ENCODE assay signal across 7 mouse cellular contexts in the genomic region with DNA sequence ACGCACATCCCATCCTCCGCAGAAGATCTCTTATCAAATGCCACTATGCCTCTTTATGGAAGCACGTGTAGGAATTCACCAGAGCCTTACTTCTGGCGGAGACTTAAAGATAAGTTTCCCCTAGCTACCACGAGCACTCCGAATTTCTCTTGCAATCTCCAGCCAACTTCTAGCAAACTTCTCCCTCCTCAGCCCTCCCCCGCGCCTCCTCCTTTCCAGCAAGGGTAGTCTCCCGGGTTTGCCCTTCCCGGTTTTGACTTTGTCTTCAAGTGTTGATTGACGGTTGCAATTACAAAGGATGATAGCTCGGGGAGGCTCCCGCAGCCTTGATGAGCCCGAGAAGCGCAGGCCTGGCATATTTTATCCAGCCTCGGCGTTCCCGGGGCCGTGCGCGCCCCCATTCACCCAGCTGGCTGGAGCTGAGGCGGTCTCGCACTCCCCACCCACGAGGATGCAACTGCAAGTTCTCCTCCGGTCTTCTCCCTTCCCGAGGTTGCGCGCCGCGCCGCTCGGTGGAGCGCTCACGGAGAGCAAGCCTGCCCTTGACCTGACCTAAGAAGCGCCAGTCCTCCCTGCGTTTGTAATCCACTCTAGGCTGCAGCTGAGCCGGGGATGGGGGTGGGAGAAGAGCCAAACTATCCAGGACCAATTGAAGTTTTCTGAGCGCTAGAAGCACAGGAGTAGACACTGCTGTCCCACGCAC. TPM values are rescaled to one million over a fixed set of nuclear protein-coding genes. Genes with fewer than 3 reads are reported as not detected.
DNase-seq lines count a peak whose midpoint lies in the region; ATAC-seq and TF ChIP-seq lines count a peak whose summit lies in the region.

No protein-coding gene starts in this region.

- under 1% methylated on average over 39 of the region's 39 CpGs for WGBS in forebrain, embryonic 12.5 days
- WGBS in intestine, embryonic 16.5 days = 1% methylated on average over 39 of the region's 39 CpGs
- under 1% methylated on average over 39 of the region's 39 CpGs for WGBS in midbrain, embryonic 16.5 days

- H3K9me3 ChIP-seq in E14TG2a.4 (ENCODE audit: low read length) = no peaks in the 10 kb centered on the region
- H3K9me3 ChIP-seq in forebrain, embryonic 12.5 days = no peaks in the 10 kb centered on the region
- H3K9me3 ChIP-seq in intestine, embryonic 16.5 days (ENCODE audit: control insufficient read depth, low read length) = no peaks in the 10 kb centered on the region
- no peaks in the 10 kb centered on the region for H3K9me3 ChIP-seq in midbrain, embryonic 16.5 days (replicated peaks; ENCODE audit: control insufficient read depth, low read length, poor library complexity, severe bottlenecking)

- DNase-seq in 3134 (ENCODE audit: extremely low read depth, insufficient read length, low spot score) = peak; percentile 18
- no peak for DNase-seq in spleen, adult 12 weeks (ENCODE audit: low spot score)
- no peak for DNase-seq in cerebellum, postnatal 4 days (ENCODE audit: low spot score in 2 of 2)

- peaks cover 72% of the 10 kb centered on the region for H3K4me1 ChIP-seq in E14TG2a.4 (replicated peaks; ENCODE audit: low read depth, low read length)
- peaks cover 36% of the 10 kb centered on the region for H3K4me1 ChIP-seq in forebrain, embryonic 12.5 days
- H3K4me1 ChIP-seq in intestine, embryonic 16.5 days (ENCODE audit: control insufficient read depth, insufficient read depth, low read length) = peaks cover 19% of the 10 kb centered on the region
- peaks cover 23% of the 10 kb centered on the region for H3K4me1 ChIP-seq in midbrain, embryonic 16.5 days (ENCODE audit: control insufficient read depth, insufficient read depth, low read length)

- H3K36me3 ChIP-seq in E14TG2a.4 (ENCODE audit: insufficient read depth, low read length) = peaks cover 10% of the 10 kb centered on the region
- H3K36me3 ChIP-seq in forebrain, embryonic 12.5 days (replicated peaks) = no peaks in the 10 kb centered on the region
- no peaks in the 10 kb centered on the region for H3K36me3 ChIP-seq in intestine, embryonic 16.5 days (ENCODE audit: control insufficient read depth, insufficient read depth, low read length)
- H3K36me3 ChIP-seq in midbrain, embryonic 16.5 days (ENCODE audit: control insufficient read depth, insufficient read depth, low read length) = no peaks in the 10 kb centered on the region

- no peak overlapping the region for H3K27ac ChIP-seq in forebrain, embryonic 12.5 days
- H3K27ac ChIP-seq in intestine, embryonic 16.5 days (ENCODE audit: low read length) = peak overlapping the region; percentile 49
- no peak overlapping the region for H3K27ac ChIP-seq in midbrain, embryonic 16.5 days (ENCODE audit: low read length)

- H3K4me2 ChIP-seq in forebrain, embryonic 12.5 days = peak overlapping the region; percentile 57
- peak overlapping the region; percentile 75 for H3K4me2 ChIP-seq in intestine, embryonic 16.5 days (ENCODE audit: low read depth, low read length)
- H3K4me2 ChIP-seq in midbrain, embryonic 16.5 days (ENCODE audit: low read length) = peak overlapping the region; percentile 54

- no peak for TF ChIP-seq CTCF in E14TG2a.4 (conservative IDR thresholded peaks at IDR 0.05; ENCODE audit: low read length)

- H3K4me3 ChIP-seq in E14TG2a.4 (replicated peaks; ENCODE audit: low read length) = peak overlapping the region; percentile 89
- H3K4me3 ChIP-seq in forebrain, embryonic 12.5 days (replicated peaks) = peak overlapping the region; percentile 29
- H3K4me3 ChIP-seq in intestine, embryonic 16.5 days (ENCODE audit: low read length) = peak overlapping the region; percentile 52
- peak overlapping the region; percentile 28 for H3K4me3 ChIP-seq in midbrain, embryonic 16.5 days (ENCODE audit: low read depth, low read length)

- no peak overlapping the region for H3K9ac ChIP-seq in forebrain, embryonic 12.5 days
- H3K9ac ChIP-seq in intestine, embryonic 16.5 days (ENCODE audit: low read depth, low read length) = peak overlapping the region; percentile 64
- H3K9ac ChIP-seq in midbrain, embryonic 16.5 days (ENCODE audit: low read depth, low read length) = no peak overlapping the region; the same call in 1 of the 2 replicates

- peaks cover 4% of the 10 kb centered on the region; the same call in 1 of the 2 replicates for H3K27me3 ChIP-seq in E14TG2a.4 (ENCODE audit: insufficient read depth, low read length)
- peaks cover 97% of the 10 kb centered on the region for H3K27me3 ChIP-seq in forebrain, embryonic 12.5 days
- peaks cover 21% of the 10 kb centered on the region for H3K27me3 ChIP-seq in intestine, embryonic 16.5 days (replicated peaks; ENCODE audit: control insufficient read depth, insufficient read depth, low read length)
- H3K27me3 ChIP-seq in midbrain, embryonic 16.5 days (ENCODE audit: control insufficient read depth, insufficient read depth, low read depth, low read length) = peaks cover 57% of the 10 kb centered on the region

- ATAC-seq in forebrain, embryonic 12.5 days (ENCODE audit: low FRiP score) = peak; percentile 21; the same call in 1 of the 2 replicates
- no peak for ATAC-seq in intestine, embryonic 16.5 days
- no peak for ATAC-seq in midbrain, embryonic 16.5 days

RNA-seq across cellular contexts. Expression of gene Nr5a2, which starts 7.5 kb away (rescaled TPM):
- polyA plus RNA-seq in forebrain, embryonic 12.5 days (2016; fragmentation: Nextera tagmentation; extraction: Ambion mirVana) = 0.64 and 0.77 TPM in 2 replicates
- polyA plus RNA-seq in intestine, embryonic 16.5 days (2015; fragmentation: Nextera tagmentation; extraction: Ambion mirVana) = 8.4 and 9.0 TPM in 2 replicates
- 0.68 and 1.2 TPM in 2 replicates for polyA plus RNA-seq in midbrain, embryonic 16.5 days (2015; fragmentation: Nextera tagmentation; extraction: Ambion mirVana)

Comparison
In these comparisons a context has a peak if more than half of its experiments do, and no peak if none do; other contexts are left out.
1. H3K4me3 ChIP-seq: peak in every context shown above with its lines; median percentile 89 in E14TG2a.4; 52 in intestine, embryonic 16.5 days; 29 in forebrain, embryonic 12.5 days; 28 in midbrain, embryonic 16.5 days.